Mouse (Mus musculus): ENCODE measurements around the gene Edem3. TPM values are rescaled to one million over a fixed set of nuclear protein-coding genes. Genes with fewer than 3 reads are reported as not detected.
"Not testable (repeated sequence)": the region's sequence is repeated elsewhere in the genome, so short reads cannot be mapped to it uniquely, and the experiment has no call there.

Gene Edem3
- total and polyA plus RNA-seq, 2 experiments from 2014 or later: 10.8 to 28.4 TPM

- no peak overlapping the region for H3K4me2 ChIP-seq (ENCODE audit: low read depth, low read length)
- H3K27ac ChIP-seq: no peak overlapping the region
- H3K9ac ChIP-seq (replicated peaks; ENCODE audit: low read length): no peak overlapping the region
- WGBS: 53% methylated on average over 7 of the region's 7 CpGs
- TF ChIP-seq CTCF (IDR thresholded peaks at IDR 0.05; ENCODE audit: low read depth): no peak
- no peaks in the 10 kb centered on the region for H3K27me3 ChIP-seq (ENCODE audit: insufficient read depth, low read length)
- DNase-seq (ENCODE audit: low spot score) (no peak), ATAC-seq (no peak)
- H3K4me1 ChIP-seq (ENCODE audit: insufficient read depth, low read length): no peaks in the 10 kb centered on the region
- H3K36me3 ChIP-seq (ENCODE audit: insufficient read depth, low read length): no peaks in the 10 kb centered on the region
- no peaks in the 10 kb centered on the region for H3K9me3 ChIP-seq (ENCODE audit: low read length)
- no peak overlapping the region for H3K4me3 ChIP-seq (ENCODE audit: low read length)
Observed at GRCm38 (mm10) chr1:151825065-151825464, 69.9 kb downstream of the Edem3 start.

- DNase-seq (ENCODE audit: low spot score): no peak
- Histone ChIP-seq H3K9me3 (ENCODE audit: low read length) (no peaks in the 10 kb centered on the region), H3K4me3 (ENCODE audit: low read length) (no peak overlapping the region), H3K9ac (replicated peaks; ENCODE audit: low read length) (no peak overlapping the region), H3K27me3 (ENCODE audit: insufficient read depth, low read length) (no peaks in the 10 kb centered on the region), H3K36me3 (ENCODE audit: insufficient read depth, low read length) (no peaks in the 10 kb centered on the region), H3K4me2 (ENCODE audit: low read depth, low read length) (no peak overlapping the region), H3K27ac (no peak overlapping the region), H3K4me1 (ENCODE audit: insufficient read depth, low read length) (no peaks in the 10 kb centered on the region)
- ATAC-seq: no peak
- no peak for TF ChIP-seq CTCF (IDR thresholded peaks at IDR 0.05; ENCODE audit: low read depth)
- 79% methylated on average over 3 of the region's 3 CpGs for WGBS
Observed at GRCm38 (mm10) chr1:151831791-151832190, 76.6 kb downstream of the Edem3 start.

- Histone ChIP-seq H3K4me1 (ENCODE audit: insufficient read depth, low read length) (no peaks in the 10 kb centered on the region), H3K9me3 (ENCODE audit: low read length) (no peaks in the 10 kb centered on the region; the same call in 1 of the 2 replicates), H3K9ac (replicated peaks; ENCODE audit: low read length) (no peak overlapping the region), H3K27ac (no peak overlapping the region), H3K4me2 (ENCODE audit: low read depth, low read length) (no peak overlapping the region), H3K27me3 (ENCODE audit: insufficient read depth, low read length) (no peaks in the 10 kb centered on the region), H3K4me3 (ENCODE audit: low read length) (no peak overlapping the region), H3K36me3 (ENCODE audit: insufficient read depth, low read length) (no peaks in the 10 kb centered on the region)
- TF ChIP-seq CTCF (IDR thresholded peaks at IDR 0.05; ENCODE audit: low read depth): no peak
- ATAC-seq (no peak), DNase-seq (ENCODE audit: low spot score) (no peak)
- 83% methylated on average over 4 of the region's 4 CpGs for WGBS
Observed at GRCm38 (mm10) chr1:151835261-151835660, 80.1 kb downstream of the Edem3 start.

- not testable (repeated sequence) for H3K4me1 ChIP-seq (ENCODE audit: insufficient read depth, low read length); ATAC-seq; H3K4me2 ChIP-seq (ENCODE audit: low read depth, low read length); H3K9me3 ChIP-seq (ENCODE audit: low read length); H3K36me3 ChIP-seq (ENCODE audit: insufficient read depth, low read length); H3K27ac ChIP-seq; DNase-seq (ENCODE audit: low spot score); H3K4me3 ChIP-seq (ENCODE audit: low read length); H3K27me3 ChIP-seq (ENCODE audit: insufficient read depth, low read length); H3K9ac ChIP-seq (replicated peaks; ENCODE audit: low read length)
- WGBS: 87% methylated on average over 1 of the region's 1 CpGs
Observed at GRCm38 (mm10) chr1:151840345-151840744, 85.2 kb downstream of the Edem3 start.

- H3K27ac ChIP-seq: no peak overlapping the region
- H3K9me3 ChIP-seq (ENCODE audit: low read length): no peaks in the 10 kb centered on the region
- DNase-seq (ENCODE audit: low spot score) (peak; percentile 21), ATAC-seq (no peak)
- no peaks in the 10 kb centered on the region for H3K27me3 ChIP-seq (ENCODE audit: insufficient read depth, low read length)
- no peak overlapping the region for H3K9ac ChIP-seq (replicated peaks; ENCODE audit: low read length)
- no peak overlapping the region for H3K4me2 ChIP-seq (ENCODE audit: low read depth, low read length)
- 58% methylated on average over 17 of the region's 17 CpGs for WGBS
- H3K36me3 ChIP-seq (ENCODE audit: insufficient read depth, low read length): no peaks in the 10 kb centered on the region
- H3K4me3 ChIP-seq (ENCODE audit: low read length): no peak overlapping the region
- H3K4me1 ChIP-seq (ENCODE audit: insufficient read depth, low read length): no peaks in the 10 kb centered on the region
- TF ChIP-seq CTCF (IDR thresholded peaks at IDR 0.05; ENCODE audit: low read depth): no peak
Observed at GRCm38 (mm10) chr1:151845252-151845832, 90.2 kb downstream of the Edem3 start.

- Histone ChIP-seq H3K27ac (no peak overlapping the region), H3K27me3 (ENCODE audit: insufficient read depth, low read length) (no peaks in the 10 kb centered on the region), H3K4me1 (ENCODE audit: insufficient read depth, low read length) (no peaks in the 10 kb centered on the region), H3K4me2 (ENCODE audit: low read depth, low read length) (no peak overlapping the region), H3K36me3 (ENCODE audit: insufficient read depth, low read length) (no peaks in the 10 kb centered on the region), H3K9ac (replicated peaks; ENCODE audit: low read length) (no peak overlapping the region), H3K4me3 (ENCODE audit: low read length) (no peak overlapping the region), H3K9me3 (ENCODE audit: low read length) (no peaks in the 10 kb centered on the region)
- ATAC-seq (peak; percentile 33; the same call in 1 of the 2 replicates), DNase-seq (ENCODE audit: low spot score) (no peak)
- 64% methylated on average over 19 of the region's 19 CpGs for WGBS
- TF ChIP-seq CTCF (IDR thresholded peaks at IDR 0.05; ENCODE audit: low read depth): peak; percentile 40
Observed at GRCm38 (mm10) chr1:151845926-151846782, 91.0 kb downstream of the Edem3 start.

- Histone ChIP-seq H3K36me3 (ENCODE audit: insufficient read depth, low read length) (no peaks in the 10 kb centered on the region), H3K27ac (no peak overlapping the region), H3K27me3 (ENCODE audit: insufficient read depth, low read length) (no peaks in the 10 kb centered on the region), H3K9ac (replicated peaks; ENCODE audit: low read length) (no peak overlapping the region), H3K4me3 (ENCODE audit: low read length) (no peak overlapping the region), H3K9me3 (ENCODE audit: low read length) (no peaks in the 10 kb centered on the region), H3K4me1 (ENCODE audit: insufficient read depth, low read length) (no peaks in the 10 kb centered on the region), H3K4me2 (ENCODE audit: low read depth, low read length) (no peak overlapping the region)
- TF ChIP-seq CTCF (IDR thresholded peaks at IDR 0.05; ENCODE audit: low read depth): no peak
- ATAC-seq (no peak), DNase-seq (ENCODE audit: low spot score) (no peak)
- 98% methylated on average over 2 of the region's 2 CpGs for WGBS
Observed at GRCm38 (mm10) chr1:151848286-151848685, 93.1 kb downstream of the Edem3 start.

Measured in hindbrain, postnatal 0 days (tissue).